Mouse (Mus musculus) 416B (cell line): ENCODE measurements around the gene Dennd4b.
A peak's percentile ranks its signal among the peaks of the same experiment; 100 is the strongest.
"Not testable (repeated sequence)": the region's sequence is repeated elsewhere in the genome, so short reads cannot be mapped to it uniquely, and the experiment has no call there.

Source experiments
- DNase-seq: peaks from one replicate; pipeline ENCODE4 v3.0.0; 2011; ENCODE audit warnings: low read depth

The Dennd4b gene

GRCm38 (mm10) chr3:90279216-90279615 lies 14.2 kb downstream of the Dennd4b start:
- no peak for DNase-seq

GRCm38 (mm10) chr3:90279743-90280142 lies 14.8 kb downstream of the Dennd4b start:
- DNase-seq = no peak

GRCm38 (mm10) chr3:90280708-90281107 lies 15.7 kb downstream of the Dennd4b start:
- no peak for DNase-seq

- DNase-seq = no peak
Measured at GRCm38 (mm10) chr3:90284150-90284549, 19.2 kb downstream of the Dennd4b start.

- not testable (repeated sequence) for DNase-seq
Measured at GRCm38 (mm10) chr3:90289403-90289802, 24.4 kb downstream of the Dennd4b start.

GRCm38 (mm10) chr3:90290602-90291001 lies 25.6 kb downstream of the Dennd4b start:
- DNase-seq = peak; percentile 58

GRCm38 (mm10) chr3:90291982-90292344 lies 27.0 kb downstream of the Dennd4b start:
- DNase-seq = no peak

- DNase-seq = peak; percentile 100
Measured at GRCm38 (mm10) chr3:90292345-90293275, 27.6 kb downstream of the Dennd4b start, which contains the start of gene Gatad2b. TSS of gene Gatad2b (plus strand) at chr3:90293178.

- DNase-seq = peak; percentile 61
Measured at GRCm38 (mm10) chr3:90293352-90294063, 28.5 kb downstream of the Dennd4b start.

GRCm38 (mm10) chr3:90294064-90294440 lies 29.1 kb downstream of the Dennd4b start:
- DNase-seq = peak; percentile 39

GRCm38 (mm10) chr3:90294651-90295050 lies 29.7 kb downstream of the Dennd4b start:
- DNase-seq = no peak

GRCm38 (mm10) chr3:90305801-90306200 lies 40.8 kb downstream of the Dennd4b start:
- no peak for DNase-seq

GRCm38 (mm10) chr3:90309589-90309988 lies 44.6 kb downstream of the Dennd4b start:
- peak; percentile 40 for DNase-seq

GRCm38 (mm10) chr3:90313367-90313766 lies 48.4 kb downstream of the Dennd4b start:
- peak; percentile 62 for DNase-seq

GRCm38 (mm10) chr3:90314241-90314640 lies 49.3 kb downstream of the Dennd4b start:
- no peak for DNase-seq

GRCm38 (mm10) chr3:90322289-90322688 lies 57.3 kb downstream of the Dennd4b start:
- DNase-seq = peak; percentile 81

GRCm38 (mm10) chr3:90323119-90323518 lies 58.1 kb downstream of the Dennd4b start:
- DNase-seq = peak; percentile 78
